Mouse (Mus musculus): ENCODE measurements at regions not wholly inside any gene's neighbourhood (a gene's known extent, or its start where the extent isn't known, plus 50 kb on each side); places are given as distances from the start of the nearest gene placed in this dataset.

- no peak for DNase-seq
Measured at GRCm38 (mm10) chr19:52321626-52322025, 57.5 kb downstream of the Ins1 start.

GRCm38 (mm10) chr19:52331398-52331797 lies 67.3 kb downstream of the Ins1 start:
- no peak for DNase-seq

GRCm38 (mm10) chr19:52355175-52355574 lies 91.1 kb downstream of the Ins1 start:
- DNase-seq = no peak

GRCm38 (mm10) chr19:52374892-52375578 lies 110.9 kb downstream of the Ins1 start:
- DNase-seq = no peak

GRCm38 (mm10) chr19:52406653-52407052 lies 142.6 kb downstream of the Ins1 start:
- DNase-seq = no peak

- no peak for DNase-seq
Measured at GRCm38 (mm10) chr19:52428768-52429167, 164.7 kb downstream of the Ins1 start.

GRCm38 (mm10) chr19:52442523-52442922 lies 178.4 kb downstream of the Ins1 start:
- peak; percentile 1 for DNase-seq

GRCm38 (mm10) chr19:52448931-52449330 lies 184.8 kb downstream of the Ins1 start:
- DNase-seq = no peak

- DNase-seq = no peak
Measured at GRCm38 (mm10) chr19:52449392-52449791, 185.3 kb downstream of the Ins1 start.

All from lung, postnatal 14 days (tissue).